Comparison of ENCODE assay signal across 8 mouse cellular contexts in the genomic region with DNA sequence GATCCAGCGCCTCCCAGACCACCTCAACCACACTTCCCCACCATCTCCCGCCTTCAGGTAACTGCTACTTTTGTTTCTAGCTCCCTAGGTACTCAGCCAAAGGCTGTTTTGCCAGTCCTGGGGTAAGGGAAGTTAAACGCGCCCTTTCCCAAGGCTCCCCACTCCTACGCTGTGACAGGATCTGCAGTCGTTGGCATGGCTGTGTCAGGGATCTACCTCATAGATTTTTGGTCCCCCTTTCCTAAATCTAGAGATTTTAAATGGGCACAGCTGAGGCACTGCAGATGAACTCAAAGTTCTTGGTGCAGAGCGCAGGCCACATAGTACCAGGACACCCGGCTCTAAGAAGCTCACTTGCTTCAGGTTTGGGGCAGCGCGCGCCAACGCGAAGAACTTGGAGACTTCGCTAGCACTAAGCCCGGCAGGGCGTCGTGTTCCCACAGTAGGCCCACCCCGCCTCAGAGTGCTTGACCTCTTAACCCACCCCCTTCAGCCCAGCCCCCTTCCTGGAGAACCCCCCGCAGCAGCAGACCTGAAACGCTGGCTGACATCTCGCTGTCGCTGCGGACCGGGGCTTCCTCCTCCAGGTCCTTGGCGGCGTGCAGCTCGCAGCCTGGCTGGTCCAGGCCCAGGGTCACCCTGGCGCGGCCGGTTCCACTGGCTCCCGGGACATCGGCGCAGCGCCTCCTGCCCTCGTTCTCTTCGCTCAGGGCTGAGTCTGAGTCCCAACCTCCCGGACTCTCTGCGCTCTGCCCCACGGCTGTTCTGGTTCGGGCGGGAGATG. TPM values are rescaled to one million over a fixed set of nuclear protein-coding genes. Genes with fewer than 3 reads are reported as not detected.
DNase-seq lines count a peak whose midpoint lies in the region; ATAC-seq and TF ChIP-seq lines count a peak whose summit lies in the region.

No protein-coding gene starts in this region.

- no peak for TF ChIP-seq CTCF in lung, adult 2 months (IDR thresholded peaks at IDR 0.05; ENCODE audit: insufficient read depth, low read length)

- H3K4me3 ChIP-seq in limb, embryonic 12.5 days (replicated peaks) = peak overlapping the region; percentile 51
- H3K4me3 ChIP-seq in lung, adult 2 months (replicated peaks; ENCODE audit: extremely low read depth, low read depth, low read length) = no peak overlapping the region

- intact Hi-C loops in left cerebral cortex, postnatal 36 days (cut with DNase I) = no loop called here

- peaks cover 34% of the 10 kb centered on the region for H3K4me1 ChIP-seq in limb, embryonic 12.5 days (replicated peaks)
- H3K4me1 ChIP-seq in lung, adult 2 months (ENCODE audit: control insufficient read depth, insufficient read depth, low read length) = peaks cover 6% of the 10 kb centered on the region

- peak; percentile 32; the same call in 1 of the 2 replicates for ATAC-seq in limb, embryonic 12.5 days (ENCODE audit: insufficient number of reproducible peaks, insufficient read depth, low FRiP score, low TSS enrichment, low read depth)

- no peak for TF ChIP-seq POLR2A in lung, adult 2 months (IDR thresholded peaks at IDR 0.05; ENCODE audit: borderline replicate concordance, extremely low read depth, low read depth, low read length)

- 1% methylated on average over 40 of the region's 41 CpGs for WGBS in limb, embryonic 12.5 days
- 4% methylated on average over 41 of the region's 41 CpGs for WGBS in lung, adult 2 months

- H3K4me2 ChIP-seq in limb, embryonic 12.5 days = peak overlapping the region; percentile 71

- no peaks in the 10 kb centered on the region for H3K36me3 ChIP-seq in limb, embryonic 12.5 days

- peak overlapping the region; percentile 71 for H3K9ac ChIP-seq in limb, embryonic 12.5 days (replicated peaks)

- no peaks in the 10 kb centered on the region for H3K9me3 ChIP-seq in limb, embryonic 12.5 days

- H3K27me3 ChIP-seq in limb, embryonic 12.5 days = peaks cover 92% of the 10 kb centered on the region

- peak; percentile 82 for DNase-seq in heart, adult 11 months
- no peak for DNase-seq in heart, adult 9 months (ENCODE audit: low spot score in 2 of 2)
- peak; percentile 20 for DNase-seq in urinary bladder, postnatal 14 days (ENCODE audit: low spot score)
- no peak for DNase-seq in urinary bladder, postnatal 36 days (ENCODE audit: low spot score in 2 of 2)
- DNase-seq in frontal cortex, adult 2 months (ENCODE audit: extremely low spot score in 1 of 2, low spot score in 1 of 2) = no peak
- no peak for DNase-seq in left cerebral cortex, postnatal 36 days (ENCODE audit: low spot score in 2 of 2)
- DNase-seq in lung, adult 2 months = no peak

- peak overlapping the region; percentile 62 for H3K27ac ChIP-seq in limb, embryonic 12.5 days

RNA-seq across cellular contexts. Expression of gene Nkx3-2, which starts 1.2 kb away (rescaled TPM):
- polyA plus RNA-seq in limb, embryonic 12.5 days (2016; fragmentation: Nextera tagmentation; extraction: Ambion mirVana) = 3.9 and 8.7 TPM in 2 replicates
- not detected in 2 replicates for polyA plus RNA-seq in frontal cortex, adult 2 months (2012; rRNA removed)
- not detected for total RNA-seq in left cerebral cortex, postnatal 36 days (2021)
- not detected in 2 replicates for polyA plus RNA-seq in lung, adult 2 months (2012; rRNA removed)

RNA-seq across cellular contexts. Expression of gene Rab28, which starts 55.2 kb away (rescaled TPM):
- polyA plus RNA-seq in limb, embryonic 12.5 days (2016; fragmentation: Nextera tagmentation; extraction: Ambion mirVana) = 82.1 and 89.5 TPM in 2 replicates
- polyA plus RNA-seq in frontal cortex, adult 2 months (2012; rRNA removed) = 71.4 and 82.0 TPM in 2 replicates
- 10 to 100 TPM; 79.5 to 83.5 TPM for total RNA-seq in left cerebral cortex, postnatal 36 days (2021)
- polyA plus RNA-seq in lung, adult 2 months (2012; rRNA removed) = 36.5 and 37.2 TPM in 2 replicates

Comparison
In these comparisons a context has a peak if more than half of its experiments do, and no peak if none do; other contexts are left out.
1. DNase-seq: peak in heart, adult 11 months (single experiment) and urinary bladder, postnatal 14 days (single experiment); none in heart, adult 9 months (0 of 2), urinary bladder, postnatal 36 days (0 of 2), frontal cortex, adult 2 months (0 of 2), left cerebral cortex, postnatal 36 days (0 of 2) and lung, adult 2 months (single experiment).